Mouse (Mus musculus) layer of hippocampus, postnatal 36 days (tissue): ENCODE results near the gene Zfp612. TPM values are rescaled to one million over a fixed set of nuclear protein-coding genes. Genes with fewer than 3 reads are reported as not detected.

ENCODE experiments used
- DNase-seq, 2 experiments: peaks; one replicate each; pipeline ENCODE4 v3.0.0; 2022
- total RNA-seq, 2 experiments: library from RNA; stranded (reverse); gene quantifications; 2 replicates each; pipeline ENCODE4 v1.2.3; 2021

Zfp612 gene
- total RNA-seq, 2 experiments from 2014 or later: 26.8 to 27.4 TPM

GRCm38 (mm10) chr8:110134236-110134635, 54.7 kb downstream of the Zfp612 start:
- no peak for DNase-seq

GRCm38 (mm10) chr8:110135515-110135914, 56.0 kb downstream of the Zfp612 start:
- no peak for DNase-seq

GRCm38 (mm10) chr8:110140156-110140555, 60.6 kb downstream of the Zfp612 start:
- no peak for DNase-seq

- DNase-seq: no peak
Observed at GRCm38 (mm10) chr8:110140770-110141169, 61.2 kb downstream of the Zfp612 start.

Other genes with a start within 250 kb of the Zfp612 start
- 10 to 100 TPM; 25.0 to 31.4 TPM for gene Phlpp2, start 211.2 kb upstream of the Zfp612 start, total RNA-seq
- not detected for gene Marveld3, start 117.5 kb upstream of the Zfp612 start, total RNA-seq
- gene Tat, start 89.3 kb upstream of the Zfp612 start, total RNA-seq: under 1 TPM in 1 of 2 experiments, not detected in 1; 0.32 TPM
- gene Chst4, start 40.0 kb upstream of the Zfp612 start, total RNA-seq: under 1 TPM in 1 of 2 experiments, not detected in 1; 0.17 TPM
- not detected for gene Gm21964, start 21.5 kb downstream of the Zfp612 start, total RNA-seq
- gene Gm17720, start 23.0 kb downstream of the Zfp612 start, total RNA-seq: not detected
- 10 to 100 TPM; 44.3 to 51.0 TPM for gene Calb2, start 88.5 kb downstream of the Zfp612 start, total RNA-seq
- 1 to 10 TPM; 5.3 to 6.8 TPM for gene Cmtr2, start 135.9 kb downstream of the Zfp612 start, total RNA-seq
- under 1 TPM; 0.37 to 0.43 TPM for gene Hydin, start 187.2 kb downstream of the Zfp612 start, total RNA-seq